Mouse (Mus musculus): Measurements from ENCODE around the gene Vps45.

DNA sequence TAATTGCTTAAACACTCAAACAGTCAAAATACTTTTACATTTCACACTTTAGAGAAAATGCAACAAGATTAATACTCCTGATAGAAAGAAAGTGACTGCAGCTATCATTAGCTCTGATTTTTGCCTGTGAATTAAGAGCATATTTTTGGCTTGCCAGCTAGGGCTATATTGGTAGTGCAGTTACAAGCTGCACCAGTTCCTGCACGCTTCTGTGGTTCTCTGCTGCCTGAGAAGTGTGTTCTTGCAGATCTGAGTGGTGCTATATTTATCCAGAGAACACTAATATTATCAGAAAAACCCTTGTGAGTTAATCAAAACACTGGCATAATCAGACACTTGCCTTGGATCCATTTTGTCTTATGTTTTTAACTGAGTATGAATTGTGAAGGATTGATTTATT, 15.2 kb downstream of the Vps45 start:
- TF ChIP-seq POLR2A (IDR thresholded peaks at IDR 0.05; ENCODE audit: insufficient read depth, low read depth, low read length) = no peak
- TF ChIP-seq CTCF (IDR thresholded peaks at IDR 0.05; ENCODE audit: insufficient read depth, low read depth, low read length) = no peak
